Mouse (Mus musculus): ENCODE measurements at regions not wholly inside any gene's neighbourhood (a gene's known extent, or its start where the extent isn't known, plus 50 kb on each side); places are given as distances from the start of the nearest gene placed in this dataset.
A peak's percentile ranks its signal among the peaks of the same experiment; 100 is the strongest.

- DNase-seq = no peak
These were observed 208.2 kb downstream of the Rpl10-ps3 start for GRCm38 (mm10) chr9:50136636-50136985.

DNA sequence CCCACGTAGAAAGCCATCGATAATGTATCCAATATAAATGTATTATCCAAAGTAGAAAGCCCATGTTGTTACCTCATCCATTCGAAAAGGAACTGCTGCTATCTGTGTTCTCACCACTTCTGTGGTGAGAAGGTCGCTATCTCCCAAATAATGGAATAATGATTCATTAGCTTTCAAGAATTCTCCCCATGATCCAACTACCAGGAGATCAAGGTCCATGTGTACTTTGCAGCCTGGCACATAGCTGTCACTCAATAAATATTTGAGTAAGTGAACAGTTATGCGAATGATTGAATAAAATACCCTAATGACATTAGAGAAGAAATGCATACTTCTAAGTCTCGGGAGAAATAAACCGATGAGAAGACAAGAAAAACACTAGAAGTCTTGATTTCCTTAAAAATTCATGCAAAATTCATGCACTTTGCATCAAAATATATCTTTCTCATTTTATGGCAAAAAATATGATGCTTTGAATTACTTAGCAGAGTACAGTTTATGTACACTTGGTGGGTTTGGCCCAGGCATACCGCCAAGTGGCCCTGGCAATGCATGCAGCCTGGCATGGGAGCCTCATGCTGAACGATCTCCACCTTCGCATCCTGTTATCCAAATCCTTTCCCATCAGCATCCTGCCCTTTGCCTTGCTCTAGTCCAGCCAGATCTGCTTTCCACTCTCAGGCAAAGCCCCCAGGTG, 208.7 kb downstream of the Rpl10-ps3 start:
- no peak for DNase-seq

DNA sequence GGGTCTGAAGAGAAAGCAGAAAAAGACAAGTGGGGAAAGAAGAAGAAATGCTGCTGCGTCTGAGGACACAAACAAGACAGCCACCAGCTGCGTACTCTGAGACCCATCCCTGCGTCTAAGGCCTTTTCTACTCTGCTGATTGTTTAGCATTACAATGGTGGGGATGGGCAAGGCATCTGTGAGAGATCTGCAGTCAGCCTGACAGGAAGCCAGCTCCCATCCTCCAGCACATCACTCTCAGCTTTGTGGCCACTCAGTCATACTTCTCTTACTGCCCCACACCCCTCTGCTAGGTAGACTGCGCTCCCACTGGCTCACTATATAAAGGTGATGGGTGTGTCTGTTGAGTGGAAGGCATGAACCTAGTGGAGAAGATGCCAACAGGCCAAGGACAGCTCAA, 220.5 kb downstream of the Rpl10-ps3 start:
- DNase-seq = no peak

- DNase-seq = no peak
These were observed 223.8 kb downstream of the Rpl10-ps3 start for GRCm38 (mm10) chr9:50120820-50121599.

- no peak for DNase-seq
These were observed 225.4 kb downstream of the Rpl10-ps3 start for GRCm38 (mm10) chr9:50119412-50119811.

- no peak for DNase-seq
These were observed 226.2 kb downstream of the Rpl10-ps3 start for GRCm38 (mm10) chr9:50118578-50118977.

DNA sequence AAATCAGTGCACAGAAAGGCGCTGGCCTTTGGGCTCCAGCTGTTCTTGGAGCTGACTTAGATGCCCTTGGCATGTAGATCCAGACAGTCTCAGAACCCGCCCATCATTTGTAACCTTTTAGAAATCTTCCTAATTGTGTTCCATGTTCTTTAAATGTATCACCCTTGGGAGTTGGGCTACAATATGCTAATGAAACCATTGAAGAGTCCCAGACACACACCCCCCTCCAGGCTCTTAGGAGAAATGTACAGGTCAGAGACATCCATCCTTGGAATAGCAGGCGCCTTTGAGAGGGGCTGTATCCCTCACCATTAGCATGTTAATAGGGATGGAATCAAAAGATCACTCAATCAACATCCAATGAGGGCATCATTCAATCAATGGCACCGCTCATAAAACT, 238.2 kb downstream of the Rpl10-ps3 start:
- DNase-seq = no peak

- no peak for DNase-seq
These were observed 242.0 kb downstream of the Rpl10-ps3 start for GRCm38 (mm10) chr9:50102766-50103165.

GRCm38 (mm10) chr9:50101061-50101460, 243.7 kb downstream of the Rpl10-ps3 start:
- no peak for DNase-seq

GRCm38 (mm10) chr9:50090968-50091367, 253.8 kb downstream of the Rpl10-ps3 start:
- no peak for DNase-seq

GRCm38 (mm10) chr9:50089916-50090315, 254.9 kb downstream of the Rpl10-ps3 start:
- DNase-seq = no peak

- DNase-seq = no peak
These were observed 264.6 kb downstream of the Rpl10-ps3 start for GRCm38 (mm10) chr9:50080205-50080604.

DNA sequence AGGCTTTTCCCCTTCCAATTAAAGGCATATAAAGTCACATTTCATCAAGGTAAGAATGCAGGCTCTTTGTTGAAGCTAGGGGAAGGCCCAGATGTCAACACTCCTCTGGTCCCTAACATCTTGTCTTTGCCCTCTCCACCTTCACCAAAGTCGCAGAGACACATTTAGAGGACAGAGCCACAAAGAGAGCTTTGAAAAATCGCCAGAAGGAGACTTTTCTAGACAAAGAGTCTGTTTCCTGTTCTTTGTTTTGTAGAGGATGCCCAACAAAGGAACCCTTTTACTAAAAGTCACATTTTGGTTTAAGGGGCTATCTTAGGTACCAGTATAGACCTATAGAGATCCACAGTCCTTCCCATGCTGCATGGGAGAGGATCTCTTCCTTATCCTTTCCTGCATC, 269.9 kb upstream of the Ncam1 start:
- DNase-seq = no peak

DNA sequence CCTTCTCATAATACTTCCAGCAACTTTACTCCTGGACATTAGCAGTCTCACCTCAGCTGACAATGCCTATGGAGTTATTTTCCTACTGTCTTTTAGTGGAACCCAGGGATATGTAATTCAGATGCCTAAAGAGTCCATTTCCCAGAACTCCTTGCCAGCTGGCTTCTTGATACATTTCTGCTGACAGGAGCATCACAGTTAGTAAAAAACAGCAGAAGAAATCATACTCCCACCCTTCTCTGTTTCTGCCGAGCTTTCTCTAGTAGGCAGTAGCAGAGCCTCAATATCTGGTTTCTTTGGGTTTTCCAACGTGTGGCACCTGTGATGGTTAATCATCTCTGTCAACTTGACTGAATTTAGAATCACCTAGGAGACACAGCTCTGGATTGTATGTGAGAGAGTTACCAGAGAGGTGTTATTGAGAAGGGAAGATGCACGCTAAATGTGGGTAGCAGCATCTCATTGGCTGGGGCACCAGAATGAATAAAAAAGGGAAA, 269.1 kb upstream of the Ncam1 start:
- DNase-seq = no peak

- peak; percentile 1 for DNase-seq
These were observed 265.9 kb upstream of the Ncam1 start for GRCm38 (mm10) chr9:50064505-50065229.

DNA sequence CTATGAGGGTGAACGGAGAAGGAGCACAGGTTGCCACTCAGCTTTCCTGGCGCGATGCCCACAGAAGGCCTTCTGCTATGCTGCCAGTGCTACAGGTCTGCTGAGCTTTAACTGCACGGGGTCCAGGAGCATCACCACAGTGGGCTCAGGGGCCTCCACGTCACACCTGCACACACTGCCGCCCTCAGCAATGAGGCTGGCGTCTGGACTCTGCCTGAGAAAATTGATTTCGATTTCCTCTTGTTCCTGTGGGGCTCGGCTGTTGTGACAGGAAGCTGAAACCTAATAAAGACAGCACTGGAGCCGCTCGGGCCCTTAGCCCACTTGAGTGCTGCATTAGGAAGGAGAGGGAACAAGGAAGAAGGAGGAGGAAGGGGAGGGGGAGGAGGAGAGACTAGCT, 239.5 kb upstream of the Ncam1 start:
- no peak for DNase-seq

GRCm38 (mm10) chr9:50032322-50033158, 233.8 kb upstream of the Ncam1 start:
- no peak for DNase-seq

- DNase-seq = no peak
These were observed 232.6 kb upstream of the Ncam1 start for GRCm38 (mm10) chr9:50031318-50031717.

DNA sequence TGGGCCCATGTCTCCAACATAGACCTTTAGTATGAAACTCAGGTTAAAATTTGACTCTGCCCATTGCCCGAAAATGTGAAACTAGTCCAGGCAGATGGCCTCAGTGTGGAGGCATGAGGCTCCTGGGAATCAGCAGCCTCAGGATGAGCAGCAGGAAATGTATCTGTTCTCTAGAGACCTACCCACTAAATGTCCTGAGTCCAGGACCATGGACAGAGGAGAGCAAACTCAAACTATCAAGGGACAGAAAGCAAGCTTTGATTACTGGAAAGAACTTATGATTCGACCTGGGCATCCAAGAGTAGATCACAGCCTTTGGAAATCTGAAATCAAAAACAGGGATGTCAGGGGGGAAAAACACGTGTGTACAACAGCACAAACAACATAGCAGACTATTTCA, 230.3 kb upstream of the Ncam1 start:
- no peak for DNase-seq

DNA sequence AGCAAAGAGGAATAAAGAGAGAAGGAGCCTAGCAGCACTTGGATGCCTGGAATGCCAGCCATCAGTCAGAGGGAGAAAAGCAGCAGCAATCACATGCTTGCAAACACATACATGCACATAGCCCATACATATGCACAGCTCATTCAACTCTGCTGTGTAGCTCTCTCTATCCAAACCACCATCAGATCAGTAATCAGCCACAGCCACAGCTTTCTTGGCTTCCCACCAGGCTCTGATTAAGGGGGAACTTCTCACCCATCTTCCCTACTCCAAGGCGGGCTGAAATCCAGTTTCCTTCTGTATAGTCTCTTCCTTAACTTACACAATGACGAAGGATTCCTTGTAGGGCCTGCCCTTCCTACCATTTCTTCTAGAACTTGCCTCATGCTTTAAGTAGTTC, 229.8 kb upstream of the Ncam1 start:
- no peak for DNase-seq

- DNase-seq = no peak
These were observed 226.1 kb upstream of the Ncam1 start for GRCm38 (mm10) chr9:50024820-50025219.

DNA sequence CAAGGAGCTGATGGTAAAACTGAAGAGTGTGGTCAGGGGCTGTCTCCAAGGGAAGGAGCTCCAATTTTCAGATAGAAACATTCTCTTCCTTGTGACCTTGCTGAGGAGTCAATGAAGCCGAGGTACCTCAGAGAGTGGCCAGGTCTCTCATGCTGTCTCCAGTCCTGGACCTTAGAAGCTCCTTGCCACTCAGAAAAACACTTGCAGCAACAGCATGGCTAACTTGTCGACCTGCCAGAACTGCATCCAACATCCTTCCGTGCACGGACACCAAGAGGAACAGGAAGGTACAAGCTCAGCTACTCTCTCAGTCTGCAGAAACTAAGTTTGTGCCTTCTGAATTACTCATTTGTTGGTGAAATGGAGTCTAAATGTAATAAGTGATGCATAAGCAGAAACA, 214.9 kb upstream of the Ncam1 start:
- DNase-seq = no peak
